ENCODE assay signal across 16 mouse cellular contexts in the genomic region with DNA sequence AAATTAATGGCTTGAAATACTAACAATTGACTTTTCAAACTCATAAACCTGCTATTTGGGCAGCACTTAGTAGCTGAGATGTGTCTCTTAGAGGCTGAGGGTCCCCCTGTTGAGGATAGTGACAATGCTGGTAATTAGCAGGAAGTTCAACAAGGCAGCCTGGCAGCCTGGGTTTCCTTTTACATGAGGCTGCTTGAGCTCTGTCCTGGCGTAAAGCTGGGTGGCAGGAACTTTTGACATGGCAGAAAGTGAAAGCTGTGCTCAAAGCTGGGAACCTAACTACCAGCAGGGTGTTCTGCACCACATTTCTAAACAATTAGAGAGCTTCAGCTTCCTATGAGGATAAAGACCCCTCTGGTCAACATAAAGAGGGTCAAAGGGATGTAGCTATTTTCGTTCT.
"Had no signal": no experiment of that assay in that cellular context is flagged by ENCODE, and none has a peak within 500 bp of the region (broad histone marks: within the 10 kb centered on the region; RNA-seq: fewer than 3 reads in every experiment).

No protein-coding gene starts in this region.

- H3K4me3 ChIP-seq: neural tube, embryonic 13.5 days; neural tube, embryonic 15.5 days; stomach, embryonic 15.5 days had no signal

- H3K27ac ChIP-seq: neural tube, embryonic 13.5 days; neural tube, embryonic 15.5 days; stomach, embryonic 15.5 days; stomach, postnatal 0 days had no signal

- DNase-seq: retina, postnatal 1 day; right cerebral cortex, adult 18-20 months; right cerebral cortex, postnatal 14 days; right cerebral cortex, postnatal 25 days; right cerebral cortex, postnatal 4 days; spleen, adult 18-20 months; thymus, adult 18-20 months; thymus, adult 2 months; thymus, postnatal 14 days; thymus, postnatal 25 days; thymus, postnatal 36 days; thymus, postnatal 4 days had no signal
